Mouse (Mus musculus) bone marrow, adult 2 months (tissue): ENCODE data around the gene Phgr1.

Source experiments
- CTCF ChIP-seq: fragments of 200-500 bp; IDR thresholded peaks from 2 replicates; pipeline ENCODE4 v1.5.1; 2011; ENCODE audit warnings: low read length, control low read depth; ENCODE audit not compliant: control insufficient read depth, insufficient read depth
- POLR2A ChIP-seq: fragments of 200-500 bp; IDR thresholded peaks from 2 replicates; pipeline ENCODE4 v1.6.1; 2011; ENCODE audit warnings: low read depth, mild to moderate bottlenecking, control low read depth, low read length, borderline replicate concordance; ENCODE audit not compliant: control insufficient read depth

DNA sequence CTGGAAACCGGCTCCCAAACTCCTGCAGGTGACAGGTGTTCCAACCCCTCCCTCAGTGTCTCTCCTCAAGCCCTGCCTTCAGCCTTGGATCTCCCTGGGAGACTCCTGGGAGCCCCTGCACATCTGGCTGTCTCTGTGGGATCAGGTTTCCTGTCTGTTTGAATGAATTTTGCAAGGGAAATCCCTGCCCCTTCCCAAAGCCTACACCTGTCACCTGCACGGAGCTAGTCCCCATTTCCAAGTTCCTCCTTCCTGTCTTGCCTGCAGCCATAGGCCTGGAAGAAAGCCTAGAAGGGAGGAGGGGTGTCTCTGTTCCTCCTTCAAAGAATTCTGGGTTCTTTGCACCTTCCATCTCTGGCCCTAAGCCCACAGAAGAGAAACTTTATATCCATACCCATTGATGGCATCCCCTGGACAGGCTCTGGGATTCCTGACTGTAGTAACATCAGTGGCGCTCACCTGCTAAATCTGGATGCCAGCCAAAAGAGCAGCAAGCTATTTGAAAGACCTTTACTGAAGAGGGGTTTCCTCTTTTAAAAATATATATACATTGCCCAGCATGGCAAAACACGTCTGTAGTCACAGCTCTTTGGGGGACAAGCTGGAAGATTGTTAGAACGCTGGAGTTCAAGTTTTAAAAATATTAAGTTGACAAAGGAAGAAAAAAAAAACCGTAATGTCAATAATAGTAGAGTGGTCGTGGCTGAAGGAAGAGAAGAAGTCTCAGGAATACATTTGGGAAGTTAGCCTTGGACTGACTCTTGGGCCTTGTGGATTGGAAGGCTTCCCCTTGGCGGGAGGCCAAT is 42.5 kb upstream of the Phgr1 start:
- TF ChIP-seq CTCF, result no peak
- no peak for TF ChIP-seq POLR2A
